Mouse (Mus musculus): ENCODE results near the gene Bzw2.

The Bzw2 gene

GRCm38 (mm10) chr12:36134111-36134510, 23.8 kb downstream of the Bzw2 start:
- DNase-seq: no peak

DNA sequence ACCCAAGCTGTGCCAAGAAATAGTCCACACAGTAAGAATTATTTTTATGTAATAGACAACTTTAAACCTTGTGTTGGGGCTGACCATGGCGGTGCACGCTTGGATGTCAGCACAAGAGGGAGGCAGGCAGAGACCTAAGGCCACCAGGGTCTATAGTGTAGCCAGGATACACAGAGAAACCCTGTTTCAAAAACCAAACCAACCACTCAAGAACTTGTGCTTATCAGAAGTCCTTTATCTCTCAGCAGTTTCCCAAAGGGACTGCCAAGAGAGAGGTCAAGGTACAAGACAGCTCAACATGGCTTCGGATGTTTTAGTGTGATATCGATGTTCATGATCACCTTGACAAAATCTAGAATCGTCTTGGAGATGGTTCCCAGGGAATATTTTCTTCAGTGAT, 24.3 kb downstream of the Bzw2 start:
- no peak for DNase-seq

GRCm38 (mm10) chr12:36132668-36133067, 25.2 kb downstream of the Bzw2 start:
- no peak for DNase-seq

DNA sequence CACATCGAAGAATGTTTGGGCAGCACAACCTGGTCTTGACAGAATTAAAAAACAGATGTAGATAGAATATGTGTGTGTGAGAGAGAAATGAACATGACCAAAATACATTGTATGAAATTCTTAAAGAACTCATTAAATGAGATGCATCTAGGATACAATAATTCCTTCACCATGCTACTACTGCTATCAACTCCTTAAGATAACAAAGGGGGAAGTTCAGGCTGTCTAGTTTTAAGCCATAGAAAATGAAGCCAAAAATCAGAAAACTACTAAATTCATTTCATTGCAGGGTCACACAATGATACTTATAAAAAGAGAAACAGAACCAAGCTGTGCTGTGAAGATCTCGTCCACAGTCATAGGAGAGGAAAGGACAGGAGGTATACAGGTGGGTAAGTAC, 25.6 kb downstream of the Bzw2 start:
- DNase-seq: no peak

- no peak for DNase-seq
Observed at GRCm38 (mm10) chr12:36129826-36130225, 28.1 kb downstream of the Bzw2 start.

GRCm38 (mm10) chr12:36126049-36126448, 31.8 kb downstream of the Bzw2 start:
- DNase-seq: peak; percentile 39

- peak; percentile 28 for DNase-seq
Observed at GRCm38 (mm10) chr12:36119244-36119643, 38.6 kb downstream of the Bzw2 start.

DNA sequence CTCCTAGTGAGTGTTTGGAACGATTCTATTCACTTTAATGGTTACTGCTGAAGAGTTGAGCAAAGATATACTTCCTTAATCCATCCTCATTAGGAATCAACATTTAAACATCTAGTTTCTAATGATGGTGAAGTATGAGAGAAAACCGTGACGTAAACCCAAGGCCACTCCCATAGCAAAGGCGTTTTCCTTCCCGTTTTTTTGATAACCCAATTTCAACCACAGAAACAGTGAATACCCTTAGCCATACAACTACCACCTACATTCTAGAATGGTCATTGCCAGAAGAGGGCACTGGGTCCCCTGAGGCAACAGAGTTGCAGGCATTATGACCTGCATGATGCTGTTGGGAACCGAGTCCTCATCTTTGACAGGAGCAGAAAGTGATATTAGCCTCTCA, 40.7 kb downstream of the Bzw2 start:
- peak; percentile 21 for DNase-seq

DNA sequence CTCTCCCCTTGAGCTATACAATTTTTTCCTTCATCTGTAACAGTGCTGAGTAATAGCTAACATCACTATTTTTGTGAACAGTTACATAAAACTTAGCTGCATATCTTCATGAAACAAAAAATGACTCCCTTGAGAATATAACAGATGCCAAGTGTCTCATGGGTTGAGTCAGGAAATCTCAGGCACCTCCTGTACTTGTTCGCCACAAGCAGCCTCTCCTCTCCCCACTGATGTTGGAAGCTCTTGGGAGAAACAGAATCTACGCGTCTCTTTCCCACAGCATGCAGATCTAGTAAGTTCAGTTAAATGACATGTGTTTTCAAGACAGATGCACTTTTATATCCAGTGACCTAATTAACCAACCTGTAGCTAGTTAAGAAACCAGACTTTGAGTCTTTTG, 45.8 kb downstream of the Bzw2 start:
- DNase-seq: peak; percentile 84

DNA sequence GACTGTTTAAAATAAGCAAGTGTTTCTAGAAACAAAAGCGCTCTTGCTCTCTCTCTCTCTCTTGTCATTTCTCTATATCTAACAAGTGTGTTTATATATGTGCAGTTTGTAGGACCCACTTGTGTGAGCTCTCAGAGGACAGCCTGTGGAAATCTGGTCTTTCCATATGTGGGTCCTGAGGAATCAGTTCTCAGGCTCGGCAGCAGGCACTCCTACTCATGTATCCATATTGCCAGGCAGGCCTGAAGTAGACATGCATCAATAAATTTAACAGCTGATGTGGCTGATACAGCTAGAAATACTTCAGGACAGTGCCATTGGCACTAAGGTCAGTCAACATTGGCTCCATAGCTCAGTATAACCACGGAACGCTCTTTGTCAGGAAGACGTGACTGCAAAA, 46.8 kb downstream of the Bzw2 start:
- peak; percentile 37 for DNase-seq

GRCm38 (mm10) chr12:36110457-36110856, 47.4 kb downstream of the Bzw2 start:
- DNase-seq: peak; percentile 50

GRCm38 (mm10) chr12:36108442-36108841, 49.4 kb downstream of the Bzw2 start:
- DNase-seq: peak; percentile 78

- peak; percentile 78 for DNase-seq
Observed at GRCm38 (mm10) chr12:36103592-36103910, 54.3 kb downstream of the Bzw2 start.

DNA sequence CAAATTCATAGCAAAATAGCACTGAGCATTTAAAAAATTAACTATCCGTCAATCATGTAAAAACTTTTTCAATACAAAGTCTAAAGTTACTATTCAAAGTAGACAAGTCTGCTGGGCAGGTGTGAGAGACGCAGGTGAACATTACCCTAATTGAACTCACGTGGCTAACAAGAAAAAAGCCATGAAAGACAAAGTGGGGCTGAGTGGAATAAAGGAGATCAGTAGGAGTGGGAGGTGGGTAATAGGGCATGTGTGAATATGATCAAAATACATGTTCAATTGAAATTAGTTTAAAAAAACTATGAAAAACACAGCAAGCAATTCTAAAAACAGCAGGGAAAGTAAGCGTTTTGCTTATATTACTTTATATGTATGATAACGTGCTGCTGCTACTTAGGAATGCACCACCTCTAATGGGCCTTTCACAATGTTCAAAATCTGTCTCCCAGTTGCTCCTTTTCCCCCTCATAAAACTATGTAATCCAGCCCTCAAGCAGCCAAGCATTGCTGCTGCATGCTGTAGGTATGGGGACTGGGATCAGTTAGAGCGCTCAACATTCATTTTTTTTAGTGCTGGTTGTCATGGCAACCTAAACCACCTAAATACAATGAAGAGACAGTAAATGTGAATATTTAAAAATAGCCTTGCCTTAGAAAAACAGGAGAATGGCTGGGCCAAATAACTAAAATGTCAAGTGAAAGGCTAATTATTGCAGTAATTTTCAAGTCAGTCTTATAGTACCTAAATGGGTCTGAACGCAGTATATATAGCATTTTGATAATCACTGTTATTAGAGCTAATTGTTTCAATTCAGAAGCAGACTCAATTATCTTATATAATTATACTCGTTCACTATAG, 54.9 kb downstream of the Bzw2 start:
- DNase-seq: peak; percentile 9

DNA sequence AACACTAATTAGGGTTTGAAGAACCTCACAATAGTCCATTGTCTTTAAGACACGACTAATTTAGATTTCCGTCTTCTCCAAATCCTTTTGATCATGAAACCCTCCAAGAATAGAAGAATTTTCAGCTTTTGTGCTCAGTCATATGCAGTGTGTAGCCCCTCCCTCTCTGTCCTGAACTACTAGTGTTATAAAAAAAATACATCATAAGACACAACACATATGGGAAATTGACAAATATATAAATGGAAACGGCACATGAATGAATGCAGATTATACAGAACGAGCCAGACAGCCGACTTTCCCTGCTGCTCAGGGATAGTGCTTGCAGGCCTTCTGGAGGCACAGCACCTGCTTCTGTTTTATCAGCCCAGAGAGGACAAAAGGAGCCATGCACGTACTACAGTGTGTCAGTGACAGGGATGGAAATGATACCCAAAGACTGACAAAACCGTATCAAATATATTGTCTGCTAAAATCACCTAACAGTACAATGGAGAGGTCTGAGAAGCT, 62.5 kb downstream of the Bzw2 start:
- no peak for DNase-seq

DNA sequence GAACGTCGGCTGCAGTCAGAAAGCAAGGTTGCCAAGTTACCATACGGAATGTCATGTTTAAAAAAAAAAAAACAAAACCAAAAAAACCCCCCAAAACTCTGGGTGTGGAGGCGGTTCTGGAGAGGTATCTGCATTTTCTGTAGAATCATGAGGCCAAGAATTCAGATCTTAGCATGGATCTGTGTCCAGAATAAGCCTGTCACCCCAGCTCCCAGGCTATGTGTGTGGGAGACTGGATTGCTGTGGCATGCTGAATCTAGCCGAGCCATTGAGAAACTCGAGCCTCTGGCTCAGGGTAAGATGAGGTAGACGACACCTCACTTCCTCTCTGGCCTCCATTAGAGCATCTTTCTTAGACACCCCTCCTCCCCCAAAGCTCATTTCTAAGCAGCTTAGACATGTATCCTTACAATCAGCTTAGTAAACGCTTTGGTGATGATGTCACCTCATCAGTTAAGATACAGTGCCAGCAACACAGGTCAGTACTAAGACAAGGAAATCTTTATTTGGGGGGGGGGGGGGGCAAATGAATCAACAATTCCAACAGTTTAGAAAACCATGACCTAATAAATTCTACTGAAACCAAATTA, 64.7 kb downstream of the Bzw2 start:
- DNase-seq: no peak

DNA sequence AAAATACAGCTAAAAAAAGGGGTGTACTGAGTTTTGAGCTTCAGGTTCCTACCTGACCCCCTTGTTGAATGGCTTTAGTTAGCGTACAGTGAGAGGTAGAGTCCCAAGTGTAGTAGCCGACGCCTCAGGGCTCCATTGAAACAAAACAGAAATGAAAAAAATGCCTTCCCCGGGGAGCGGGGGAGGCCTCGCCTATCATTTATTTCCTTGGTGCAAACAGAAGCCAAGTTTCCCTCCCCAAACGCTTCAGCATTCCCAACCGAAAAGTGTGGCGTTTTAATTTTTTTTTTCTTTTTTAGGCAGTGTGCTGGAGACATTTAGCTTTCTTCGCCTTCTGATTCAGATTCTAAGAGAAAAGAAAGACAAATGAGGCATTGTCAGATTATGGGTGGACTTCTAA, 65.9 kb downstream of the Bzw2 start:
- no peak for DNase-seq

- DNase-seq: no peak
Observed at GRCm38 (mm10) chr12:36089221-36089620, 68.7 kb downstream of the Bzw2 start.

DNA sequence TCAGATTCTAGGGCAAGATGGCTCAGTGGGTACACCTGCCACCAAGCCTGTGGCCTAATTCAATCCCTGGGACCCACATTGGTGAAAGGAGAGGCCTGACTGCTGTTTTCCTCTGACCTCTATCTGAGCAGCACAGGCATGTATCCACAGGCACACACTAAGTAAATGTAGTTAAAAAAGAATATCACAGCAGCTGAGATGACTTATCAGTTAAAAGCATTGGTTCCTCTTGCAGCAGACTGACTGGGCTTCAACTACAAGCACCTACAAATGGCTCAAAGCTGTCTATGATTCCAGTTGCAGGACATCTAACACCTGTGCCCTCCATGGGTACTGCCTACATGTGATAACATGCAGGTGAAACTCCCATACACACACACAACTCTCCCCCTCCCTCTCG, 69.1 kb downstream of the Bzw2 start:
- DNase-seq: no peak

DNA sequence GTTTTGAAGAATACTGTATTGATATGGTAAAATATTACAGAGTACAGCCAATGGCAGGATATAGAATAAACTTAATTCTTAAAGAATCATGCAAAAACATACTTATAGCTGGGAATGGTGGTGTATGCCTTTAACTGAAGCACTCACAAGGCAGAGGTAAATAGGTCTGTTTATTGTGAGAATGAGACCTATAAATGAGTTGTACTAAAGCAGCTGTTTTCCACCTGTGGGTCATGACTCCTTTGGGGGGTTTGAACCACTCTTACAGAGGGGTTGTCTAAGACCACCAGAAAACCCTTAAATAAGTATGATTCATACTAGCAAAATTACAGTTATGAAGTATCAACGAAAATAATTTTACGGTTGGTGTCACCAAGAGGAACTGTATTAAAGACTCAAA, 72.5 kb downstream of the Bzw2 start:
- no peak for DNase-seq

DNA sequence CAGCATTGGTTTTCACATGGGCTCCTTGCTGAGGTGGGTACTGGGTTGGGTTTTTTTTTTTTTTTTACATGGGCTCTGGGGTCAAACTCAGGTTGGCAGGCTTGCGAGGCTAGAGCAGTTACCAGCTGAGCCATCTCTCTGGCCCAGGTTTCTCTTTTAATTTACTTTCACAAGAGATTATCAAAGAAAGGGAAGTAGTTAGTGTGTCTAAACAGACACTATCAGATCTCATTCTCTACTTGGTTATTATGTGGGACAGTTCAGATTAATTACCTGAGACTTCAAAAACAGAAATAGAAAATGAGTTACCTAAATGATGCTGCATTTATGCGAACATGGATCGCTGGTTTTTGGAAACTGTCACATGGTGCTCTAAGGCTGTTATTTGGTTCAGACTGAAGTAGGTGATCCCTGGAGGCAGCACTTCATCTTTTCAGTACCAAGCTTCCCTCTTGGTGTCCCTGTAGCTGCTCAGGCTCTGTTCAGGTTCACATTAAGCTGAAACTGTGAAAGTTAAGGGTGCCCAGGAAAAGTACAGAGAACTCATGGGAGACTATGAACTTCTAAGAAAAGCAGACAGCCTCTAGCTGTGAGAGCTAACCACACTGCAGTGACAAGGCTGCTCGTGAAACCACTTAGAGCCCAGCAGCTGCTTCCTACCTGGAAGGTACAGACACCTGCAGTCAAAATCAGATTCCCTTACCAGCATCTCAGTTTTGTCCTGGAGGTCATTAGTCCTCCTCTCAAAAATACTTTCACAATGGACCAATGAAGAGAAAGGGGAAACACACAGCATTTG, 79.6 kb downstream of the Bzw2 start:
- DNase-seq: no peak

GRCm38 (mm10) chr12:36072860-36073259, 85.0 kb downstream of the Bzw2 start:
- DNase-seq: no peak

DNA sequence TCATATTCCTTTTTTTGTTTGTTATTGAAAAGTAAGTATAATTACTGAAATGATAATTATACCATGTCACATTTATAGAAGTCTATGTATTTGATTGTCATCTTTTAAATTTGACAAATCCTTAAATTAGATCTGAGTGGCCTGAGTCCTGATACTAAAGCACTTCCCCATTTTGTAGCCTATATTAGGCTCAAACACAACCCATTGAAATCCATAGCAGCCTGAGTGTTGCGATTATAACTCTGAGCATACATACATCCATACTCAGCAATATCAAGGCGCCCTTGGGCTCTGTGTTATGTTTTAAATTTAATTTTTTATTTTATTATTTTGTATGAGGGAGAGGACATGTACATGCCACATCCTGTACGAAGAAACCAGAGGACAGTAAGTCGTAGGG, 87.6 kb downstream of the Bzw2 start:
- DNase-seq: no peak

GRCm38 (mm10) chr12:36067538-36067937, 90.3 kb downstream of the Bzw2 start:
- DNase-seq: no peak

All from heart, adult 11 months (tissue).